Mouse (Mus musculus) adrenal gland, postnatal 0 days (tissue): ENCODE measurements around the gene F830045P16Rik. TPM values are rescaled to one million over a fixed set of nuclear protein-coding genes. Genes with fewer than 3 reads are reported as not detected.

ENCODE experiments used
- polyA plus RNA-seq: library from polyadenylated mRNA; unstranded; fragments of >200 nt; fragmentation: Nextera tagmentation; extraction: Ambion mirVana; gene quantifications from 2 replicates; pipeline ENCODE4 v1.2.1, GENCODE M21; 2015

Gene F830045P16Rik
- not detected in 2 replicates for polyA plus RNA-seq

GRCm38 (mm10) chr2:129536377-129536776, at the start of gene F830045P16Rik:
Gene F830045P16Rik (minus strand): TSS chr2:129536602.

Other genes with a start within 250 kb of the F830045P16Rik start
- gene Ckap2l, start 239.4 kb downstream of the F830045P16Rik start, polyA plus RNA-seq, result 12.5 and 12.9 TPM in 2 replicates
- 0.58 and 0.91 TPM in 2 replicates for gene Il1a, start 226.6 kb downstream of the F830045P16Rik start, polyA plus RNA-seq
- 1.2 and 1.3 TPM in 2 replicates for gene Il1b, start 165.5 kb downstream of the F830045P16Rik start, polyA plus RNA-seq
- 27.8 and 40.0 TPM in 2 replicates for gene Sirpa, start 56.2 kb upstream of the F830045P16Rik start, polyA plus RNA-seq
- gene Pdyn, start 163.2 kb upstream of the F830045P16Rik start, polyA plus RNA-seq, result 1.1 and 1.2 TPM in 2 replicates